12 mouse cellular contexts compared by ENCODE assay signal in genomic region chr9:106053446-106053845, GRCm38 (mm10). TPM values are rescaled to one million over a fixed set of nuclear protein-coding genes. Genes with fewer than 3 reads are reported as not detected.
"Had no signal": no experiment of that assay in that cellular context is flagged by ENCODE, and none has a peak within 500 bp of the region (broad histone marks: within the 10 kb centered on the region; RNA-seq: fewer than 3 reads in every experiment).

No protein-coding gene starts in this region.

- ATAC-seq: liver, postnatal 0 days; midbrain, embryonic 16.5 days had no signal

- DNase-seq: kidney, adult 11 months; kidney, adult 9 months; kidney, postnatal 36 days; layer of hippocampus, adult 9-11 months; layer of hippocampus, postnatal 36 days; liver, embryonic 13.5 days; liver, postnatal 0 days; retina, postnatal 1 day; thymus, adult 18-20 months; thymus, postnatal 14 days had no signal

RNA-seq across cellular contexts. Expression of gene Col6a4, which starts 43.1 kb away (rescaled TPM):
- total RNA-seq: megakaryocyte-erythroid progenitor cell, adult 5-6 weeks had no signal
